Mouse (Mus musculus) C2C12 (cell line): Measurements from ENCODE around the gene Cpd. TPM values are rescaled to one million over a fixed set of nuclear protein-coding genes. Genes with fewer than 3 reads are reported as not detected.

Experiments used
- H3K27me3 ChIP-seq: one replicate; pipeline ENCODE4 v1.6.1; 2011; ENCODE audit not compliant: control insufficient read depth, insufficient read depth, insufficient read length
- H3K36me3 ChIP-seq: one replicate; pipeline ENCODE4 v1.6.1; 2011; ENCODE audit not compliant: control insufficient read depth, insufficient read depth
- H3K4me3 ChIP-seq: one replicate; pipeline ENCODE4 v1.5.1; 2011; ENCODE audit warnings: mild to moderate bottlenecking, control low read depth; ENCODE audit not compliant: poor library complexity, insufficient read depth, severe bottlenecking
- H3K79me2 ChIP-seq: one replicate; pipeline ENCODE4 v1.6.1; 2011; ENCODE audit not compliant: control insufficient read depth, insufficient read depth
- H3K79me3 ChIP-seq: one replicate; pipeline ENCODE4 v1.6.1; 2011; ENCODE audit warnings: low read depth, control low read depth
- H3ac ChIP-seq: one replicate; pipeline ENCODE3; 2011; ENCODE audit warnings: low read depth; ENCODE audit not compliant: control insufficient read depth, insufficient read length
- CEBPB ChIP-seq: IDR thresholded peaks from one replicate; pipeline ENCODE4 v1.6.1; 2011; ENCODE audit warnings: low read depth, mild to moderate bottlenecking, control low read depth, moderate library complexity
- CTCF ChIP-seq: IDR thresholded peaks from one replicate; pipeline ENCODE4 v1.5.1; 2011; ENCODE audit not compliant: control insufficient read depth, insufficient read depth, insufficient read length
- FOSL1 ChIP-seq: IDR thresholded peaks from one replicate; pipeline ENCODE4 v1.8.0; 2011; ENCODE audit warnings: mild to moderate bottlenecking, low read length; ENCODE audit not compliant: poor library complexity, insufficient read depth, severe bottlenecking
- MAX ChIP-seq: IDR thresholded peaks from one replicate; pipeline ENCODE4 v1.6.1; 2011; ENCODE audit warnings: mild to moderate bottlenecking, control low read depth
- MYOD1 ChIP-seq: IDR thresholded peaks from one replicate; pipeline ENCODE4 v1.6.1; 2011; ENCODE audit warnings: low read depth; ENCODE audit not compliant: control insufficient read depth, insufficient read length
- MYOG ChIP-seq: IDR thresholded peaks from one replicate; pipeline ENCODE4 v1.6.1; 2011; ENCODE audit not compliant: control insufficient read depth, insufficient read length; ENCODE audit errors: extremely low read depth
- USF1 ChIP-seq: IDR thresholded peaks from one replicate; pipeline ENCODE4 v1.6.1; 2011; ENCODE audit warnings: low read depth, mild to moderate bottlenecking, control low read depth, moderate library complexity
- polyA plus RNA-seq: library from polyadenylated mRNA; unstranded; fragments of >200 nt; fragmentation: generic; extraction: Trizol; gene quantifications from one replicate; pipeline ENCODE4 v1.2.1, GENCODE M21; 2012; ENCODE audit warnings: missing spikeins

Gene Cpd
- polyA plus RNA-seq, 1 experiment, result 11.6 TPM

DNA sequence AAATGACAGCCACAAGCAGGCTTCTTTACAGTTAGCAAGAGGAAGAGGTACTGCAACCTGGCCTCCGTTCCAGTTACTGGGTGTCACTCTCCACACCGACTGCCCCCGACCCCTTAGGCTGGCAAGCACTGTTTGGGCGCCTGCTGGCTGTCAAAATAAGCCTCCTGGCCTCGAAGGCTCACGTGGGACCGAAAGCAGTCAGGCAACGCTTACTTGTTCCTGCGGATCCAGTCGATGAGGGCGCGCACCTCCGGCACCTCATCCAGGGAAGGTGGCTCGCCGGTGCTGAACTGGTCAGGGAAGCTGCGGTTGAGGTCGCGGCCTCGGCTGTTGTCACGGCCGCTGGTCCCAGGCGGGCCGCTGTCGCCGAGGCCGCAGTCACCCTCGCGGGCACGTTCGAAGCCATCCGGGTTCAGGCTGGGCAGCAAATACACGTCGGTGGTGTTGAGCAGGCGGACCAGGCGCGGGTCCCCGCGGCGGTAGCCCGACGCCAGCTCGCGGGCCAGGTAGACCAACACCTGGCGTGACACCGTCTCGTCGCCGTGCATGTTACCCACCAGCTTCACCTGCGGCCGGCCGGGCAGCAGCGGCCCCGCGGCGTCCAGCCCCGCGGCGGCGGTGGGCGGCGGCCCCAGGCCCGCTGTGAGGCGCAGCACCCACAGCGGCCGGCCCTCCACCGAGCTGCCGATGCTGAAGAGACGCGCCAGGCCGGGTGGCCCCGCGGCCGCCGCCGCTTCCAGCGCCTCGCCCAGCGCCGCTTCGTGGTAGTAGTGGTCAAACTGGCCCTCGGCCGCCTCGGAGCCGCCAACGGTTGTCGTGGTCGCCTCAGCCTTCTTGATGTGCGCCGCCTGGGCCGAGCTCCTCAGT lies 574 bp downstream of the Cpd start:
- Histone ChIP-seq H3K4me3 (peak overlapping the region; percentile 69), H3K27me3 (no peaks in the 10 kb centered on the region), H3ac (peak overlapping the region; percentile 86), H3K79me2 (peaks cover 45% of the 10 kb centered on the region), H3K36me3 (no peaks in the 10 kb centered on the region), H3K79me3 (peaks cover 21% of the 10 kb centered on the region)
- TF ChIP-seq MYOD1 (no peak), USF1 (no peak), MYOG (no peak), FOSL1 (no peak), CTCF (no peak), MAX (no peak), CEBPB (no peak)

DNA sequence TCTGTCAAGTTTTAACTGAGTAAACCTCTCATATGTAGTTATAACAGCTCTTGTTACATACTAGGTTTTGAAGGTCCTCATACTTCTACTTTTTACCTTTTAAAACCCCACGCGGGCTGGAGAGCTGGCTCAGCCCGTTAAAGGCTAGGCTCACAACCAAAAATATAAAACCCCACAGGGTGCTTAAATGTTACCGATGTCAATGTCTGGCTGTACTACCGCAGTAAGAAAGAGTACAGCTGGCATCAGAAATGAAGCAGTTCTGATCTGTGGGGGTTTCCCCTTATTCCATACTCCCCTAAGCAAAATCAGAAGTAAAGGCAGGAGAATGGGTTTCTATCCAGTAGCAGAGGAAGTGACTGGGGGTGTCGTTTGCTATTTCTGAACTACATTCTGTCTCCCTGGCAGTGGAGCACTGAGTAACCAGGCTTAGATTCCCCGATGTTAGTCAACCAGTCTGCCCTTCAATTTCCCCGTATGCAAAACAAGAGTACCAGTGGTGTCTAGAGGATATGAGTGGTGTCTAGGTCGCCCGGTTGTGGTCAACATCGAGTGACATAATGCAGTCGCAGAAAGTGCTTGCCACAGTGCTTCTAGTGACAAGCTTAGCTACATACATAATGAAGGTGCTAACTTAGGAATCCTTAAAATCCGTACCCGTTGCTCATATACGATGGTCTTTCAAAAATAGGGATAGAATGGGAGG lies 1.4 kb downstream of the Cpd start:
- TF ChIP-seq CEBPB (no peak), USF1 (no peak), MYOD1 (no peak), CTCF (no peak), FOSL1 (no peak)
- Histone ChIP-seq H3K79me3 (peaks cover 21% of the 10 kb centered on the region), H3K27me3 (no peaks in the 10 kb centered on the region), H3K79me2 (peaks cover 50% of the 10 kb centered on the region), H3K36me3 (no peaks in the 10 kb centered on the region), H3ac (peak overlapping the region; percentile 30), H3K4me3 (peak overlapping the region; percentile 69)

DNA sequence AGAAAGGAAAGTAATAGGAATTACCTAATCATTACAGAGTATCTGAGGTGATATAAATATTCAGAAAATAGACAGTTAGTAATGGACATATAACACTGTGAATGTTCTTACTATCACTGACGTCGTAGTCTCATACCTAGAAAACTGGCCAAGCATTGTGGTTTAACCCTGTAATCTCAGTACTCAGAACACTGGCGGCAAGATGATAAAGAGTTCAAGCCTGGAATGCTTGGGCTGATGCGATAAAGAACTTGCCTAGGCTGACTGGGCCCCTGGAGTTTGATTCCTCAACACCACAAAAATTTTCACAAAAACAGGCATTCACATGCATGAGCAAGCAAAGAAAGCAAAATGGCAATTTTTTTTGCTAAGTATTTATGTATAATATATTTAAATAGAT lies 8.2 kb downstream of the Cpd start:
- H3K79me3 ChIP-seq, result peaks cover 2% of the 10 kb centered on the region
- H3K27me3 ChIP-seq, result no peaks in the 10 kb centered on the region
- peaks cover 7% of the 10 kb centered on the region for H3K36me3 ChIP-seq
- TF ChIP-seq MYOD1 (no peak), MAX (no peak), CTCF (no peak), CEBPB (no peak), USF1 (no peak), MYOG (no peak), FOSL1 (no peak)
- H3ac ChIP-seq, result no peak overlapping the region
- H3K79me2 ChIP-seq, result peaks cover 24% of the 10 kb centered on the region
- no peak overlapping the region for H3K4me3 ChIP-seq

DNA sequence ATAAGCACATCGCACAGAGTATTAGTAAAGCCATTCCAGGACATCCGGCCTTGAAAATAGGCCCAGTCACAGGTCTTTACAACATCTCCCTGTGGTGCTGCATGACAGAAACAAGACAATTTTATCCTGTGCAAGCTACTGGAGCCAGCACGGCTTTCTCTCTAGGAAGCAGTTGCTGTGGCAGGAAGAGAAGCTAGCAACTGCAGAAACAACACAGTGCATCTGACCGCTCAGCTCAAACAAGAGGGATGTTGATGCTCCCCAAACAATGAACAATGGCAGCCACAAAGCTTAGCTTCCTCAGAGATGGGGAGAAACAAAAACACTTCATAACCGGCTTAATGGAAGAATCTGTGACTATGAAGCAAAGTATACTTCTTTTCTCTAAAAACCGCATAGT lies 10.5 kb downstream of the Cpd start:
- peaks cover 7% of the 10 kb centered on the region for H3K36me3 ChIP-seq
- peaks cover 9% of the 10 kb centered on the region for H3K79me2 ChIP-seq
- H3K4me3 ChIP-seq, result no peak overlapping the region
- no peak overlapping the region for H3ac ChIP-seq
- TF ChIP-seq CEBPB (no peak), CTCF (no peak), MYOG (no peak), USF1 (no peak), FOSL1 (no peak), MAX (no peak), MYOD1 (no peak)
- H3K27me3 ChIP-seq, result no peaks in the 10 kb centered on the region
- no peaks in the 10 kb centered on the region for H3K79me3 ChIP-seq

DNA sequence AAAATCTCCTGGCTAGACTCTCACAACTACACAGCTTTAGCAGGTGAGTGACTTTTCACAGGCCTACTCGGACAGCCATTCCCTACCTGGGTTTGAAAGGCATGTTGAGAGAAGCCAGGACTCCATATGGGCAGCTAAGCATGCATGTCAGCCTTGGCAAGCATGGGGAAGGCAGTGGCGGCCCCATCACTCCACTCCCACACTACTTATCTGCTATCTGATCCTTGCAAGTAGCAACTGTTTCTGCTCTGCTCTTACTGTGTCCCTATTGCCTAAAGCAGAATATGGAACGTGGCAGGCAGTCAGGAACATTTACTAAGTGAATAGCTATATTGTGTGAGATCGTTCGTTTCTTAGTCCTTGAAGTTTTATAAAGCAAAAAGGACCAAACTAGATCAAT lies 10.9 kb downstream of the Cpd start:
- Histone ChIP-seq H3K27me3 (no peaks in the 10 kb centered on the region), H3K79me2 (peaks cover 8% of the 10 kb centered on the region), H3K4me3 (no peak overlapping the region), H3ac (no peak overlapping the region), H3K79me3 (no peaks in the 10 kb centered on the region), H3K36me3 (peaks cover 7% of the 10 kb centered on the region)
- TF ChIP-seq USF1 (no peak), MYOD1 (no peak), FOSL1 (no peak), CTCF (no peak), MAX (no peak), MYOG (no peak), CEBPB (no peak)
